Mouse (Mus musculus) gonadal fat pad, adult 2 months (tissue): Measurements from ENCODE around the gene Copb1. TPM values are rescaled to one million over a fixed set of nuclear protein-coding genes. Genes with fewer than 3 reads are reported as not detected.

Source experiments
- DNase-seq: peaks from one replicate; pipeline ENCODE4 v3.0.0-alpha.2; 2012; ENCODE audit warnings: low read depth
- polyA plus RNA-seq: library from polyadenylated mRNA; depleted of rRNA; stranded (reverse); fragments of >200 nt; gene quantifications from 2 replicates; pipeline ENCODE4 v1.2.3, GENCODE M21; 2012; rRNA removed

Gene Copb1
- 50.1 and 51.3 TPM in 2 replicates for polyA plus RNA-seq

DNA sequence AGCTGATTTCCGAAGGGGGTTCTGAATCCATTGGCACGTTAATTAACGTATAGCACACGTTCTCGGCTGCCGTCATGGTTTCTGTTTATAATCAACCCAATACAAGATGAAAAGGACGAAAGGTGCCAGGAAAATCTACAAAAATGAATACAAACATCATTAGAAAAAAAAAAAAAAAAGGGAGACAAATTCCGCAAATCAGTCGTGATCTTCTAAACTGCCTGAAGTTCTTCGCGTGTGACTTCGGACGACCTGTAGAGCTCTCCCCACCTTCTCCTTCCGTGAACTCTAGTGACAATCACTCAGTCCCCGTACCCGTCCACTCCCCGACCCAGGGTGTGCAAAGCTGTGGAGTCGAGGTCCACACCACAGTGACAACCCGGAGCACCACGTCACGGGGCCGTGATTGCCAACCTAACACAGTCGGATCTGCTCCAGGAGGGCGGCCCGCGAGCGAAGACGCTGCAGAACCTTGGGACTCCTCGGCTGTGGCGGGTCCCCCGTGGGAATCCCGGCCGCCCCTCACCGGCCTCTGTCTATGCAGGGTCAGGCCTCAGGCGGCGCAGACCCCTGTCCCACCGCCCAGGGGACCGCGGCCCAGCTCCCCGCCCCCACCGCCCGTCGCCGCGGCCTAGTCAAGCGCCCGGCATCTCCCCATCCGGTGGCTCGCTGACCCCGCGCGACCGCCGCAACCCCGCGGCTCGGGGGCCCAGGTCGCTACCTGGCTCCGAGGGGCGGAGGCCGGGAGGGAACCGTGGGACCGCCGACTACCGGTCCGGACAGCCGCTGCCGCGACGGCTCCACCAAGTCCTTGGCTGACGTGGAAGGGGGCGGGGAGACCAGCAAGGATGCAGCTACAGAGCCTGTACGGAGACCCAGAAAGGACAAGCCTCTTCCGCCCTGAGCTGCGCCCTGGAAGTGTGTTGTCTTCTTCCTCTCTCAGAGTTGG lies at the start of gene Copb1:
Gene Copb1, minus strand, starts transcription at position 827 of the 949 bp plus-strand sequence.
- no peak for DNase-seq

DNA sequence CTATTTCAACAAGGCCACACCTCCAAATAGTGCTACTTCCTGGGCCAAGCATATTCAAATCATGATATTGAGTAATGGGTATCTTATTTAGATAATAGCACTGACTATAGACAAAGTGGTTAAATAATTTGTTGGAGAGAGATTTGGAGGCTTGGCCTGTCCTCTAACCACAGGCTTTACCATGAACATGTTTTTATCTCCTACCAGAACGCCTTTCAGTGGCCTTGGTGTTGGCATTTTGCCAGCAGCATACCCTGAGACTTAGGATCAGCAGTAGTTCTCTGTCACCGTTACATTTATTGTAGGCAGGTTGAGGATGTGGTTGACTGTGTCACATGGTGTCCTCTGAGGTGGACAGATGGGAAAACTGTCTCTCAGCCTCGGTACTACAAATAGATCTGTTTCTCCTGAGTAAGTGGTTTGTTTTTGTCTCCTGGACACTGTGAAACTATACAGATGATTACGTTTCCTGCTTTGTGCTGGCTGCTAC lies 46.8 kb upstream of the Copb1 start:
- no peak for DNase-seq

GRCm38 (mm10) chr7:114300782-114301181 lies 46.3 kb upstream of the Copb1 start:
- no peak for DNase-seq

DNA sequence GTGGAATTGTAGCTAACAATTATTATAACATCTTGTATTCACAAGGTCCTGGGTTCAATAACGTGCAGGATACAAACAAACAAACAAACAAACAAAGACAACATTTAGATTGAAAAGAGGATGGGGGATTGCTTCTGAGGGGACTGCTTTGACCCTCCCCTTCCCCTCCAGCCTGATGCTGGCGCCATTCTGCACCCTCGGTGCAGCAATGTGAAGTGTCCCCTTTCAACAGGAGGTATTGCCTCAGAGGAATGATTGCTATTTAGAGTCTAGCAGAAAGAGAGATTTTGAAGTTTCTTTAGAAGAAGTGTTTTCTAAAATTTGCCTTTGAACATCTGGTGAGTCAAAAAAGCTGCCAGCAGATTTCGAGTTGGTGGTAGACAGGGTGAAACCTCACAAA lies 44.7 kb upstream of the Copb1 start:
- DNase-seq = no peak

DNA sequence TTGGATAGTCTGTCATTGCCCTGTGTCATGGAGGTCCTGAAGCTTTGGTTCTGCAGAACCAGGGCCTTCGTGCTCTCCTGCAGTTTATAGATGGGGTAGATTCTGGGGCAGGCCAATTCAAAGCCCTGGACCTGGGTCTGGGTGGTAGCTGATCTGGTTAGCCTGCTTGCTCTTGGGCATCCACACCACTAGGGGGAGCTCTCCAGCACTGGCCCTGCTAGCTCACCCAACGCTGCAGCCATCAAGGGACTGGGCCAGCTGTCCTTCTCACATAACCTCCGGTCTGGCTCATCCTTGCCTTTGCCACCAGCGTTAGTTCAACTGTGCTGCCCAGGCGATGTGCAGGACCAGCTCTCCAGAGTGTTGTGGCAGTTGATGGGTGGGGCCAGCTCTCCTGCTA lies 40.2 kb upstream of the Copb1 start:
- DNase-seq = no peak

- no peak for DNase-seq
Measured at GRCm38 (mm10) chr7:114293903-114294302, 39.4 kb upstream of the Copb1 start.

DNA sequence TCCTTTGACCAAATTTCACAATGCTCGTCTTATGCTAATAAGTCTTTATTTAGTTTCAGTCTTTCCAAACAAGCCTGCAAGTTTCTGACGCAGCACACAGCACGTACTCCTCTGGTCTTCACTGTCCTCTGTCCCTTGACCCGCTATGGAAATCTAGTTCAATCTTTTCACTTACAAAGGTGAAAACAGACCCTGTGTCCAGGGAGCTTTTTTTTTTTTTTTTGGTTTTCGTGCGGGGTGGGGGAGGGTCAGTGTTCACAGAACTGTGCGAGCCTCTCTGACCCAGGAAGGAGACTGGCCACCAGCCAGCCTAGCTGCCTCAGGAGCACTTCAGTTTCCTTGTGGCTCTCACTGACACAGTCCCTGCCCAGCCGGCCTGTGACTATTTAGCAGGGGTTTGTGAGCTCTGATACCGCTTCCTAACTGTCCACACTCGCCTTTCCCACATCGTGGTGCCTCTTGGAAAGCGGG lies 38.0 kb upstream of the Copb1 start:
- DNase-seq = no peak

GRCm38 (mm10) chr7:114291461-114292335 lies 37.2 kb upstream of the Copb1 start:
- DNase-seq = no peak

DNA sequence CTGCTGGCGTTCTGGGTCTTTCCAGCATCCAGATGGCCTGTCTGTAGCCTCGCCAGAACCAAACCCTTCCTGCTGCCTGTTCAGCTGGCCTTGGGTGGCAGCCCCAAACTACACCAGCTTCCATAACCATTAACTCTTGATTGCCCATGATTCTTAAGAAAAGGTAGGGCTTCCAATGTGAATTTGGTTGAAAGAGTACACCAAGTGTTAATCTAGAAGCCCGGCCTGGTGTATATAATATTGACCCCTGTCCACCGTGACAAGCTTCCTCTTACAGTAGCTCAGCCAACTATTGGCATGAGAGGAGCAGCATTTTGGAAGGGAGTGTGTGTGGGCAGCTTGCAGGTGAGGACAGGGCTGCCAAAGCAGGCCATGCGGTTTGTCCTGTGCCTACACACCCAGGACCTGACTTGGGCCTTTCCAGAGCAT lies 35.6 kb upstream of the Copb1 start:
- no peak for DNase-seq

DNA sequence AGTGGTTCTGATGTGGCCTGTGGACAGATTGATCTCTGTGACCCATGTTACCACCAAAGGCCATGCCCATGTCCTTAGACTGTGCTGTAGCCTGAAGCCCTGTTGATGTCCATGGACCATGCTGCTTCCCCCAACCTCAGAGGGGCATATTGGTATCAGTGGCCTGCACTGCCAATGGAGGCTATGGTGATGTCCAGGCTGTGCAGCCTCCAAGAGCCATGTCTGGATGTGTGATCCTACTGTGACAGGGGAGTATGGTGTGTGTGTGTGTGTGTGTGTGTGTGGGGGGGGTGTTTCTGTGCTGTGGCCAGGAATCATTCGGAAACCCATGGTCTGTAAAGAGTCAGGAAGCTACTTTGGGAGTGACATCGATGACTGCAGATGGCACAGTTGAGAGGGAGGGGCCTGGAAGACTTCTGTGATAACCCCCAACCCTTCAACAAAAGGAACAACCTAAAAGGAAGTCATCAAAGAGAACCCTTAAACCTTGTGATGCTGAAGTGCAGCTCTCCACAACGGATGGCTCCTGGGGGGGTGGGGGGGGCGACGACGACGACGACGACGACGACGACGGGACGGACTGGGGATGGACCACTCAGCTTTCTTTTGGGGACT lies 29.9 kb upstream of the Copb1 start:
- DNase-seq = no peak

DNA sequence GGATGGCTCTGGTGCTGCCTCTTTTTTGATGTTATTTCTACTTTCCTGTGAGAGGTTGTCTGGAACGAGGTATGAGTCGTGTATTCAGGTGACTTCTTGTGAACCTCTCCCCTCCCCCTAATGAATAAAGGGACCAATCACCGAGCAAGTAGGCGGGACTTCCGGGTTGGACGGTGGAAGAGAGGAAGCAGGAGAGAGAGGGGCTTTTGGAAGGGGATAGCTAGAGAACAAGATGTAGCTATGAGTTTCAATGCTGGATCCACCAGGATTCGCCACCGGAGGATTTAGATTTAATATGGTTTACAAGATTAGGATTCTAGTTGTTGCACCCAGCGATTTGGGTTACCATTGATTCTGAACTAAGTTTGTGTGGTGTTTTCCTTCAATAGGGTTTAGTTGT lies 28.5 kb upstream of the Copb1 start:
- DNase-seq = no peak

- DNase-seq = no peak
Measured at GRCm38 (mm10) chr7:114281671-114282070, 27.2 kb upstream of the Copb1 start.

- DNase-seq = peak; percentile 78
Measured at GRCm38 (mm10) chr7:114276005-114276752, 21.7 kb upstream of the Copb1 start, which contains the start of gene Psma1. Gene Psma1, minus strand, starts transcription at chr7:114276118.

DNA sequence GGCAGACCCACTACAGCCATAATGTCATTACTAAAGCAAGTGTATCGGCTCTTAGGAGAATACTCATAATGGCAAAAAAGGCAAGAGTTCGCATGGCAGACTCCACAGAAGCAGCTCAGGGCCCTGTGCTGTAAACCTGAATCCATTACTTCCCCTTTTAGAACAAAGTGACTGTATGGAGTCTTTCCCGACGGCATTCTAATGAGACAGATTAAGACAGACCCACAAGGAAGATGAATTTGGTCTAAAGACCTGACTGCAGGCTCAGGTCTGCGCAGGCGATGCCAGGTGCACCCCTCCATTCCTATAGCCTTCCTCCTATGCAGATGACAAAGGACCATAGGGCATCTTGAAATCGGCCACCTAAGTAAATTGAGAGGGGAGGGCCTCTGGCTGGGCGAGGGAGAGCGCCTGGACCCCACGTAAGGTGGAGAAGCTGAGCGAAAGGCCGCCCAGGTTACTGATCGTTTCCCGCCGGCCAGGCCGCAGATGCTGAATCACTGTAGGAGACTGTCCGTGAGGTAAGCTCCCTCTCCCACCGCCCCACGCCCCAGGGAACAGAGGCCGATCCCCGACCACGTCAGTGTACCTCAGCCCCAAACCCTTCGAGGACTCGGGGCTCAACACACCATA lies 21.0 kb upstream of the Copb1 start:
- DNase-seq = no peak

DNA sequence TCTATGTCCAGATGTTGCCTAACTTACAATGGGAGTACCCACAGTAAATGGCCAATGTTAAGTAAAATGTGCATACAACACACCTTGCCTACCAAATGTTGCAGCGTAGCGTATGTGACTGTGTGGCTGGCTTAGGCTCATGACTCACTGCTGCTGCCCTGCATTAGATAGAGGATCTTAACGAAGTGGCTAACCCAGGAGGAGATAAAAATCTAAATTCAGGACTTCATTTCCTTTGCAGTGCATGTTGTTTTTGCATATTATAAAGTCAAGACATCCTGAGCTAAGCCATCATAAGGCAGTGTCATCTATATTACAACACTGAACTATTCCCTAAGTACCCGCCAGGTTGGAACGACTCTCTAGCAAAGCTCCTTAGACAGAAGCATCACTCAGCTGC lies 13.9 kb upstream of the Copb1 start:
- no peak for DNase-seq

- DNase-seq = no peak
Measured at GRCm38 (mm10) chr7:114251684-114252083, 2.8 kb downstream of the Copb1 start.

- no peak for DNase-seq
Measured at GRCm38 (mm10) chr7:114233980-114234379, 20.5 kb downstream of the Copb1 start.

DNA sequence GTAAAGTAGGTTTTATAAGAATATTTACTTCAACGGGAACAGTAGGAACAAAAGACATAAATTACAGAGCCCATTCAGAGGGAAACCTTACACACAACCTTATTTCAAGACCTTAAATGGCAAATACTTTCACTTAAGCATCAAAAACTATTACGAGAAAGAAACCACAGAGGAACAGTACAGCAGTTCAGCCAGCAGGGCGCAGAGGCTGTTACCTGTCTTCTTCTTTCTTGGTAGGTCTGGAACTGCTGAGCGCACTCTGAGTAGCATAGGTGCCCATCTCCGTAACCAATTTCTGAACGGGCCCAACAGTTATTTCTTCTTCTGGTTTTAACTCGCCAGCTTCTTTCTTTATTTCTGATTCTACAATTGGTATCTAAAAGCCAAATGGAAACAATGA lies 21.5 kb downstream of the Copb1 start:
- no peak for DNase-seq

DNA sequence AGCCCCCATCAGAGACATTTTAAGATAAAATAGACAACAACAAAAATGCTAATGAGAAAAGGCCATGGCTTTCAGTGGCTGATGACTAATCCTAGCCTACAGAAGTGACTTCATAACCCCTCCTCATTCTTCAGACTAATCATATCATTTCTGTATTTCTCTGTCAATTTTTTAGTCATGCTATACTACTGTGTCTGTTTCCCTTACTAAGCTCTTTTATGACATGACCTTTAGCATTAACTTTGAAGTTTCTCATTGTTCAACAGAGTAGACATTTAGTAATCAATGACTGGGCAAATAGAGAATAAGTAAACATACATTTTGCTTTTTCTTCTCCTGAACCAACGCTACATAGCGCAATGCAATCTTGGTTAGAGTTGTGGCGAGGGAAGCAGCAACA lies 22.7 kb downstream of the Copb1 start:
- DNase-seq = no peak

DNA sequence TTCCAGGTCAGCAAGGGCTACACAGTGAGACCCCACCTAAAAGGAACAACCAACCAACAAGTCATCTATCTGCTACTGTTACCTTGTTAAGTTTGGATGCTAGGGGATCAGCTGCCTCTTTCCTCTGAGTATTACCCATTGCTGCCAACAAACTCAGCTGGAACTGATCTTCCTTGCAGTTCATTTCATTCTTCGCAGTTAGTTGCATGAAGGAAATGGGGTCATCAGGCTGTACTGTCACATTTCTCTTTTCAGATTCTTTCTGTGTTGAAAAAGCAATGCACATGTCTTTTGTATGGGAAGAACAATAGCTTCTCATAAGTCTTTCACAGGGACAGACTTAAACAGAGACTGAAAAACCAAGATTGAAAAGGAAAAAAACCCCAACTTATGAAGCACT lies 28.0 kb downstream of the Copb1 start:
- DNase-seq = no peak

DNA sequence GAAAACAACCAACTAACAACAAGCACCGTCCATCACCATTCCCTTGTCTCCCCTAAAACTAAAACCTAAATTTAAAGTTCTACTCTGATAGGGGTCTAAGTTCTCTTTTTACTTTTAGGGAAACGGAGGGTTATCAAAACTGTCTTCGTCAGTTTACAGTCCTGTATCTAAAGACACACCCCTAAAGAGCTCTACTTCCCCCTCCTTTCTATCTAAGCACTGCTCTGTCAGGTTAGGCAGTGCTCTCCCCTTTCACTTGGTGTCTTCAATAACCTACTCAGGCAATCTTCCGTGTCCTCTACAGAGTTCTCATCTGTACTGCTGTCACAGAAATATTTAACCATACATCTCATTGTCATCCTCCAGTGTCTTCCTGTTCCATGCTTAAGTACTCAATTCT lies 34.1 kb downstream of the Copb1 start:
- no peak for DNase-seq
